Mouse (Mus musculus): ENCODE data around the gene Eddm3b. TPM values are rescaled to one million over a fixed set of nuclear protein-coding genes. Genes with fewer than 3 reads are reported as not detected.

Eddm3b gene
- polyA plus RNA-seq, 1 experiment from 2014 or later = 0.07 TPM

GRCm38 (mm10) chr14:51143937-51144336 lies 29.7 kb downstream of the Eddm3b start:
- H3K27ac ChIP-seq (ENCODE audit: low read depth) = peak overlapping the region; percentile 77
- H3K9ac ChIP-seq (replicated peaks) = no peak overlapping the region
- DNase-seq (no peak), ATAC-seq (peak; percentile 83)
- 36% methylated on average over 2 of the region's 2 CpGs for WGBS (ENCODE audit: insufficient replicate concordance)
- no peaks in the 10 kb centered on the region for H3K36me3 ChIP-seq (replicated peaks; ENCODE audit: insufficient read depth, low read length)
- no peaks in the 10 kb centered on the region for H3K9me3 ChIP-seq (ENCODE audit: low read length)
- no peaks in the 10 kb centered on the region for H3K27me3 ChIP-seq (ENCODE audit: insufficient read depth, low read length)
- no peak overlapping the region for H3K4me3 ChIP-seq (ENCODE audit: low read depth, low read length)
- peak overlapping the region; percentile 44 for H3K4me2 ChIP-seq (ENCODE audit: low read depth, low read length)
- H3K4me1 ChIP-seq (ENCODE audit: insufficient read depth) = peaks cover 27% of the 10 kb centered on the region
- TF ChIP-seq CTCF (IDR thresholded peaks at IDR 0.05; ENCODE audit: low read depth) (no peak), EP300 (IDR thresholded peaks at IDR 0.05; ENCODE audit: low read depth) (peak; percentile 94)

DNA sequence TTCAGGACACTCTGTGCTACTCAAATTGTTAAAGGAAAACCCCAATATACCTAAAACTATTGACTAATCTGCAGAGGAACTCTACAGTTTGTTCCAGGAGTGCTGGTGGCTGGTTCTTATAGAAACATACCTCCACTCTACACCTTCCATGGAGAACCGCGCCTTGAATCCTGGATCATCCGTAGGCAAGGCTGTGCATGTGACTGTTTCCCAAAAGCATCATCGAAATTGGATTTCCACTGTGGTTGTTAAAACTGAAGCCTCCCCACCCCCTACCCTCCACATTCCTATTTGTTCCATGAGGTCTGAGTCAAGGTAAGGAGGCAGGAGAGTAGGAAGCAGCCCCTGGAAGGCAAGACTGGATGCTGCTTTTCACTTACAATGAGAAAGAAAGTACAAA lies 30.2 kb downstream of the Eddm3b start:
- Histone ChIP-seq H3K9me3 (ENCODE audit: low read length) (no peaks in the 10 kb centered on the region), H3K4me2 (ENCODE audit: low read depth, low read length) (no peak overlapping the region), H3K4me1 (ENCODE audit: insufficient read depth) (peaks cover 32% of the 10 kb centered on the region), H3K27ac (ENCODE audit: low read depth) (peak overlapping the region; percentile 77), H3K9ac (replicated peaks) (no peak overlapping the region), H3K36me3 (replicated peaks; ENCODE audit: insufficient read depth, low read length) (no peaks in the 10 kb centered on the region), H3K4me3 (ENCODE audit: low read depth, low read length) (no peak overlapping the region), H3K27me3 (ENCODE audit: insufficient read depth, low read length) (no peaks in the 10 kb centered on the region)
- WGBS (ENCODE audit: insufficient replicate concordance) = 95% methylated on average over 4 of the region's 4 CpGs
- ATAC-seq (no peak), DNase-seq (no peak)
- TF ChIP-seq CTCF (IDR thresholded peaks at IDR 0.05; ENCODE audit: low read depth) (no peak), EP300 (IDR thresholded peaks at IDR 0.05; ENCODE audit: low read depth) (no peak)

- no peak overlapping the region for H3K9ac ChIP-seq (replicated peaks)
- ATAC-seq (no peak), DNase-seq (no peak)
- no peak overlapping the region for H3K4me3 ChIP-seq (ENCODE audit: low read depth, low read length)
- peaks cover 43% of the 10 kb centered on the region for H3K4me1 ChIP-seq (ENCODE audit: insufficient read depth)
- TF ChIP-seq EP300 (IDR thresholded peaks at IDR 0.05; ENCODE audit: low read depth) = no peak
- TF ChIP-seq CTCF (IDR thresholded peaks at IDR 0.05; ENCODE audit: low read depth) = no peak
- no peaks in the 10 kb centered on the region for H3K27me3 ChIP-seq (ENCODE audit: insufficient read depth, low read length)
- no peak overlapping the region for H3K27ac ChIP-seq (ENCODE audit: low read depth)
- WGBS (ENCODE audit: insufficient replicate concordance) = 84% methylated on average over 6 of the region's 6 CpGs
- H3K9me3 ChIP-seq (ENCODE audit: low read length) = no peaks in the 10 kb centered on the region
- no peak overlapping the region for H3K4me2 ChIP-seq (ENCODE audit: low read depth, low read length)
- H3K36me3 ChIP-seq (replicated peaks; ENCODE audit: insufficient read depth, low read length) = no peaks in the 10 kb centered on the region
Observed at GRCm38 (mm10) chr14:51145521-51145920, 31.3 kb downstream of the Eddm3b start.

GRCm38 (mm10) chr14:51146685-51147084 lies 32.5 kb downstream of the Eddm3b start, which contains the start of gene Rnase1:
Gene Rnase1 (minus strand): TSS chr14:51146785.
- H3K4me1 ChIP-seq (ENCODE audit: insufficient read depth) = peaks cover 43% of the 10 kb centered on the region
- no peaks in the 10 kb centered on the region for H3K27me3 ChIP-seq (ENCODE audit: insufficient read depth, low read length)
- H3K4me2 ChIP-seq (ENCODE audit: low read depth, low read length) = no peak within 1 kb of the TSS
- no peak within 1 kb of the TSS for H3K9ac ChIP-seq (replicated peaks)
- DNase-seq (no peak), ATAC-seq (no peak)
- WGBS (ENCODE audit: insufficient replicate concordance) = 63% methylated on average over 2 of the region's 2 CpGs
- H3K36me3 ChIP-seq (replicated peaks; ENCODE audit: insufficient read depth, low read length) = no peaks in the 10 kb centered on the region
- no peaks in the 10 kb centered on the region for H3K9me3 ChIP-seq (ENCODE audit: low read length)
- no peak within 1 kb of the TSS for H3K4me3 ChIP-seq (ENCODE audit: low read depth, low read length)
- TF ChIP-seq CTCF (IDR thresholded peaks at IDR 0.05; ENCODE audit: low read depth) = no peak
- TF ChIP-seq EP300 (IDR thresholded peaks at IDR 0.05; ENCODE audit: low read depth) = no peak
- no peak within 1 kb of the TSS for H3K27ac ChIP-seq (ENCODE audit: low read depth)

DNA sequence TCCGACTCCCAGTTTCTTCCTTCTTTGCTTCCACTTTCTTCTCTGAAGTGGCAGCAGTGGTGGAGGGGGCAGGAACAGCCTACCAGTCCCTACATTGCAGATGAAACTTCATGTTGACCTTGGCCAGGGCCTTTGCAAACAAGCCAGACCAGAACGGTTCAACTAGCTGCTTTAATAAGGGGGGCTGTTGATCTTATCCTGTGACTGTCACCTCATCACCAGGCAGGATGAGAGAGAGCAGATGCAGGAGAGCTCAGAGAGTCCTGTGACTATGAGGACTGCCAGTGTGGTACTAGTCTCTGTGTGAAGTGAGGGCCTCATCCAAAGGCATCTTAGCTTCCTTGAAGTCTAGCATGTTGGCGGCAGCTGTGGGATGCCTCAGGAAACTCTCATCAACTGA lies 33.8 kb downstream of the Eddm3b start:
- H3K4me1 ChIP-seq (ENCODE audit: insufficient read depth) = peaks cover 46% of the 10 kb centered on the region
- WGBS (ENCODE audit: insufficient replicate concordance) = 78% methylated on average over 3 of the region's 3 CpGs
- no peak overlapping the region for H3K9ac ChIP-seq (replicated peaks)
- H3K36me3 ChIP-seq (replicated peaks; ENCODE audit: insufficient read depth, low read length) = no peaks in the 10 kb centered on the region
- DNase-seq = no peak
- H3K27me3 ChIP-seq (ENCODE audit: insufficient read depth, low read length) = no peaks in the 10 kb centered on the region
- H3K4me2 ChIP-seq (ENCODE audit: low read depth, low read length) = no peak overlapping the region
- H3K4me3 ChIP-seq (ENCODE audit: low read depth, low read length) = no peak overlapping the region
- TF ChIP-seq EP300 (IDR thresholded peaks at IDR 0.05; ENCODE audit: low read depth) = no peak
- no peak for TF ChIP-seq CTCF (IDR thresholded peaks at IDR 0.05; ENCODE audit: low read depth)
- no peaks in the 10 kb centered on the region for H3K9me3 ChIP-seq (ENCODE audit: low read length)
- ATAC-seq = no peak
- no peak overlapping the region for H3K27ac ChIP-seq (ENCODE audit: low read depth)

GRCm38 (mm10) chr14:51149164-51149563 lies 34.9 kb downstream of the Eddm3b start:
- no peaks in the 10 kb centered on the region for H3K9me3 ChIP-seq (ENCODE audit: low read length)
- H3K27ac ChIP-seq (ENCODE audit: low read depth) = no peak overlapping the region
- no peak for TF ChIP-seq CTCF (IDR thresholded peaks at IDR 0.05; ENCODE audit: low read depth)
- no peak for TF ChIP-seq EP300 (IDR thresholded peaks at IDR 0.05; ENCODE audit: low read depth)
- WGBS (ENCODE audit: insufficient replicate concordance) = 49% methylated on average over 5 of the region's 5 CpGs
- H3K9ac ChIP-seq (replicated peaks) = no peak overlapping the region
- no peak for DNase-seq
- H3K36me3 ChIP-seq (replicated peaks; ENCODE audit: insufficient read depth, low read length) = no peaks in the 10 kb centered on the region
- no peak overlapping the region for H3K4me2 ChIP-seq (ENCODE audit: low read depth, low read length)
- peaks cover 36% of the 10 kb centered on the region for H3K4me1 ChIP-seq (ENCODE audit: insufficient read depth)
- H3K27me3 ChIP-seq (ENCODE audit: insufficient read depth, low read length) = no peaks in the 10 kb centered on the region
- peak; percentile 35; the same call in 1 of the 2 replicates for ATAC-seq
- H3K4me3 ChIP-seq (ENCODE audit: low read depth, low read length) = no peak overlapping the region

All from liver, postnatal 0 days (tissue).